Mouse (Mus musculus): ENCODE results near the gene Gm49380.

- TF ChIP-seq CTCF (IDR thresholded peaks at IDR 0.05; ENCODE audit: control insufficient read depth, insufficient read depth, insufficient replicate concordance, low read depth, low read length) (no peak), POLR2A (IDR thresholded peaks at IDR 0.05; ENCODE audit: control insufficient read depth, low read depth, low read length) (no peak)
These were observed 71.5 kb downstream of the Gm49380 start for GRCm38 (mm10) chr9:44041511-44042395.

All from testis, adult 2 months (tissue).